Mouse (Mus musculus): ENCODE results near the gene Ktn1.

- TF ChIP-seq CTCF (IDR thresholded peaks at IDR 0.05; ENCODE audit: insufficient read depth, low read depth, low read length) (no peak), POLR2A (IDR thresholded peaks at IDR 0.05; ENCODE audit: insufficient read depth, low read depth, low read length) (no peak)
Observed at GRCm38 (mm10) chr14:47741046-47741445, 92.8 kb downstream of the Ktn1 start.
